Mouse (Mus musculus) liver, embryonic 13.5 days (tissue): ENCODE results near the gene Prkar1b. TPM values are rescaled to one million over a fixed set of nuclear protein-coding genes. Genes with fewer than 3 reads are reported as not detected.
A peak's percentile ranks its signal among the peaks of the same experiment; 100 is the strongest.

ENCODE experiments used
- ATAC-seq: fragments of 200-750 bp; cut with Nextera tagmentation; 2 replicates; pipeline ENCODE4 v1.8.0; 2017; ENCODE audit warnings: low read depth, mild to moderate bottlenecking, moderate number of reproducible peaks, moderate library complexity
- DNase-seq: peaks from one replicate; pipeline ENCODE4 v3.0.0; 2022
- H3K27ac ChIP-seq: fragments of 300-500 bp; sonication (generic); 2 replicates; pipeline ENCODE4 v1.5.1; 2015; ENCODE audit warnings: moderate library complexity, mild to moderate bottlenecking, inconsistent platforms
- H3K27me3 ChIP-seq: fragments of 300-500 bp; sonication (generic); 2 replicates; pipeline ENCODE4 v1.6.1; 2015; ENCODE audit warnings: mild to moderate bottlenecking, inconsistent platforms
- H3K36me3 ChIP-seq: fragments of 300-500 bp; sonication (generic); 2 replicates; pipeline ENCODE4 v1.6.1; 2015; ENCODE audit warnings: mild to moderate bottlenecking, inconsistent platforms
- H3K4me1 ChIP-seq: fragments of 300-500 bp; sonication (generic); replicated peaks from 2 replicates; pipeline ENCODE4 v1.6.1; 2015; ENCODE audit warnings: inconsistent platforms
- H3K4me2 ChIP-seq: fragments of 300-500 bp; sonication (generic); 2 replicates; pipeline ENCODE4 v1.6.1; 2015; ENCODE audit warnings: inconsistent platforms, mild to moderate bottlenecking, moderate library complexity
- H3K4me3 ChIP-seq: fragments of 300-500 bp; sonication (generic); replicated peaks from 2 replicates; pipeline ENCODE4 v1.5.1; 2015; ENCODE audit warnings: mild to moderate bottlenecking, inconsistent platforms
- H3K9ac ChIP-seq: fragments of 300-500 bp; sonication (generic); 2 replicates; pipeline ENCODE4 v1.6.1; 2015; ENCODE audit warnings: mild to moderate bottlenecking, inconsistent platforms
- H3K9me3 ChIP-seq: fragments of 300-500 bp; sonication (generic); replicated peaks from 2 replicates; pipeline ENCODE4 v1.6.1; 2016; ENCODE audit warnings: inconsistent platforms
- WGBS: fragments of 180-500 bp; shearing (Covaris S2); methylation state at CpG from one replicate; pipeline ENCODE4 v1.1.7; 2015; ENCODE audit not compliant: insufficient replicate concordance; 5-methylcytosine and 5-hydroxymethylcytosine counted together
- polyA plus RNA-seq: library from polyadenylated mRNA; unstranded; fragments of >200 nt; fragmentation: Nextera tagmentation; extraction: Ambion mirVana; gene quantifications from 2 replicates; pipeline ENCODE4 v1.2.1, GENCODE M21; 2015

Gene Prkar1b
- polyA plus RNA-seq, 1 experiment from 2014 or later: 2.6 TPM

DNA sequence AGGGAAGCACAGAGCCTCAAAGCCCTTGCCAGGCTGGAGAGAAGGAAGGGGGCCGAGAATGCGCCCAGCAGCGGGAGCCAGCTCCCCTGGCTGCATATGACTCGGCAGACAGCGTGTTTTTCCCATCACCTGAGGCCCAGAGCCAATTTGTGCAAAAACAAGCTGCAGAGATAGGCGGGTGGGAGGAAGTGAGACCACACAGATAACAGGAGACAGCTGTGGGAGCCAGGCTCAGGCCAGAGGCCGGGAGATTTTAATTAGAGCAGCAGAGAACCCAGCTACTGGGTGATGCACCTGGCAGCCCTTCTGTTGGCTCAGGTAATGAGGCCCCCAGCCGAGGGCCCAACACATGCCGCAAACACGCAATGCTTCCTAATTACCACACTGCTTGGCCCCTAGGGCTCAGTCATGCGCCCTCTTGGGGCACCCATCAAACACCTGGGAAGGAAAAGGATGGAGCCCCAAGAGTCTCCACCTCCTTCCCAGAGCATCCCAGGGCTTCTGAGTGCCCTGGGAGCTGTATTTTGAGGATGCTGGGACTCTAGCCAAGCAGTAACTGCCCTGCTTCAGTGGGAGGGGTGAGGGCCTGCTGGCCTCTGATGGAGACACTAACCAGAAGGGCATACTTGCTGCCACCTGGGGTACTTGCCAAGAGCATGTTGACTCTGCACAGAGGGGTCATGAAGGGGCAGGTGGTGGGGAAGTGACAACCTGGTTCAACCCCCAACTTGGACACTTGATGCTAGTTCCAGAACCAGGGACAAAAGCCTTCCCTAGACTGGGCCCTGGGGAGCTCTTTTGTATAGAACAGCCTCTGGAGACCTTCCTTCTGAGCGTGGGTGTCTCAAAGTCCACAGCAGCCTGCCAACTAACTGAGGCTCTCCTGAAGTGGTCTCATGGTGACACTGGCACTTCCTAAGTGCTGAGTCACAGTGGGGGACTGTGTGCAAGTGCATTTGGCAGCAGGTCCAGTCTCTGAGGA is 50.5 kb downstream of the Prkar1b start:
- H3K27ac ChIP-seq: no peak overlapping the region
- ATAC-seq: no peak
- H3K9ac ChIP-seq: no peak overlapping the region
- no peaks in the 10 kb centered on the region for H3K36me3 ChIP-seq
- no peak overlapping the region for H3K4me3 ChIP-seq
- 24% methylated on average over 12 of the region's 12 CpGs for WGBS
- no peak for DNase-seq
- no peaks in the 10 kb centered on the region for H3K9me3 ChIP-seq
- no peaks in the 10 kb centered on the region; the same call in 1 of the 2 replicates for H3K27me3 ChIP-seq
- H3K4me1 ChIP-seq: peaks cover 7% of the 10 kb centered on the region
- H3K4me2 ChIP-seq: no peak overlapping the region

DNA sequence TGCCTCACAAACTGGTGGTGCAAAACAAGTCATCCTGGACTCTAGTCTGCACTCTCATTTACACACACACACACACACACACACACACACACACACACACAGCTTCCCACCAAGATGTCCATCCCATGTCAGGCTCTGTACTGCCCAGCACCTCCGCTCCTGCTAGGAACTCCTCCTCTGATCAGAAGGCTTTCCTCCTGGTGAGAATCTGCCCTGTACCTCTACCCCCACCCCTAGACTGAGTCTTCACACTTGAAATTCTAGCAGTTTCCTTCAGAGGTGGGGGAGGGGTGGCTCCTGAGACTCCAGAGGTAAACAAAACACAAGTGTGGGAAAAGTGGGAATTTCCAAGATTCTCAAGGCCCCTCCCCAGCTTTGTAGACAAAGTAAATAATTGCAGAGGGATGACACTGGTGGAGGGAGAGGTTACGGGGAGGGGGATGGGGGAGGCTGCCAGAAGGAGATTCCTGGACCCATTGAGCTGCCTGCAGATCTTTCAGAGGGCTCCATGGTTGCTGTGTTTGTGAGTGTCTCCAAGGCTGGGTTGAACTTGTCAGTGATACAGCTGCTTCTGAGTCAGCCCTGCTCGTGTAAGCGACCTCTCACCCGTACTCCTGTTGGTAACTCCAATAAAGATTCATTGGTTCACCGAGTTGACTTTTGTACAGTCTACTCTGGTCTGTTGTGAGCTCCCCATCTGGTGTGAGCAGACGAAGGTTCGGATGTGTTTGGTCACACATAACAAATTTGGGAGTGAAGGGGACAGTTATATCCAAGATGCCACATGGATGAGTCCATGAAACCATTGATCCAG is 54.3 kb downstream of the Prkar1b start:
- no peak for DNase-seq
- Histone ChIP-seq H3K27me3 (peaks cover 3% of the 10 kb centered on the region; the same call in 1 of the 2 replicates), H3K36me3 (no peaks in the 10 kb centered on the region), H3K4me1 (peaks cover 7% of the 10 kb centered on the region), H3K9ac (no peak overlapping the region), H3K4me2 (no peak overlapping the region), H3K9me3 (no peaks in the 10 kb centered on the region), H3K4me3 (no peak overlapping the region), H3K27ac (no peak overlapping the region)
- ATAC-seq: no peak
- 57% methylated on average over 8 of the region's 8 CpGs for WGBS

DNA sequence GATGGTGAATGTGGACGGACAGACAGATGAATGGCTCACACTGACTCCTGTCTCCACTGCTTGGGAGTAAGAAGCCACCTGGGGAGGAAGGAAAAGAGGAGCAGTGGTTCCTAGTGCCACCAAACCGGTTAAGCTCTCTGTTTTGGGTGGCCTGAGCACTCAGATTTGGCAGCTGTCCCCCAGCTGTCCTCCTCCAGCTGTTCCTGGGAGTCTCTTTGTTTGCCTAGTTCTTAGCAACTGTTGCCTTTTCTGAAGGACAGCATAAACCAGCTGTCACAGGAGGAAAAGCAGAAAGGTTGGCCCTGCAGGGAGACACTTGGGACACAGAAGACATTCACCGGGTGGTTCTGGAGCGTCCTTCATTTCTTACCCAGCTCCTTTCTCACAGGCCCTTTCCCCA is 56.3 kb downstream of the Prkar1b start:
- no peak overlapping the region for H3K27ac ChIP-seq
- peaks cover 3% of the 10 kb centered on the region; the same call in 1 of the 2 replicates for H3K27me3 ChIP-seq
- no peaks in the 10 kb centered on the region for H3K4me1 ChIP-seq
- H3K4me3 ChIP-seq: no peak overlapping the region
- no peak overlapping the region for H3K9ac ChIP-seq
- DNase-seq (no peak), ATAC-seq (no peak)
- no peaks in the 10 kb centered on the region for H3K36me3 ChIP-seq
- 61% methylated on average over 4 of the region's 4 CpGs for WGBS
- no peak overlapping the region for H3K4me2 ChIP-seq
- H3K9me3 ChIP-seq: no peaks in the 10 kb centered on the region

DNA sequence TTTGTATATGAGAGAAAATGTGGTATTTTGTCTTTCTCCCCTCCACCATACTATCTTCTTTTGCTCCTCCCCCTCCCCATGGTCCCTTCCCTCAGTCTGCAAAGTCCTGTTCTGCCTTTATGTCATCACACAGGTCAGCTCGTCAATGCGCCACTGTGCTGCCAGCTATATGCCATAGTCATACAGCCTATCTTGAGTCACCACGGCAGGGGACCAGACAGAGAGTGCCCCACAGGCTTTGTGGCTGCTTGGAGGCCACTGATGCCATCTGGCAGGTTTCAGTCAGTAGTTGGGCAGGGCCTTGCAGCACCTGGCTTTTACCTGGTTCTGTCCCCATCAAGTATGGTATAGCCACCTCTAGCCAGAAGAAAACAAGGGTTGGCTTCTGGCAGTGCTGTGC is 58.1 kb downstream of the Prkar1b start:
- WGBS: 55% methylated on average over 3 of the region's 3 CpGs
- H3K9me3 ChIP-seq: no peaks in the 10 kb centered on the region
- no peaks in the 10 kb centered on the region for H3K4me1 ChIP-seq

DNA sequence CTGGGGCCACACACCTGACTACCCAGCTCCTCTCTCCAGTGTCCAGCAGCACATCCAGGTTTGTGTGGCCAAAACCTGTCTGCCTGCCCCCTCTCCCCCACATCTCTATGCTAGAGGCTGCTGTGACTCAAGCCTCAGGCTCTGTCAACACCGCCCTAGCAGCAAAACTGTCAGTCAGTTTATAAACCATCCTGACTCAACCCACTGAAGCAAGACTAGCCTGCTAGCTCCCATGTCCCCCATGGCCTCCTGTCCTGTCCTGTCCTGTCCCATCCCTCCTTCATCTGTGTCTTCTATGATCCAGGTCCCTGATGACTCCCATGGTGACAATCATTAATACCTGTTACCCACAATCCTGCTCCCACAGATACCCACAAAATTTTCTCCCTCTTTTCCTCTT is 59.6 kb downstream of the Prkar1b start:
- ATAC-seq: no peak
- H3K4me3 ChIP-seq: no peak overlapping the region
- H3K9ac ChIP-seq: no peak overlapping the region
- WGBS: 47% methylated on average over 1 of the region's 1 CpGs
- H3K36me3 ChIP-seq: no peaks in the 10 kb centered on the region
- H3K4me1 ChIP-seq: no peaks in the 10 kb centered on the region
- no peak overlapping the region for H3K27ac ChIP-seq
- H3K27me3 ChIP-seq: 0 out of 2 replicates have a peak, but pooled peaks cover 3% of the 10 kb centered on the region
- H3K9me3 ChIP-seq: no peaks in the 10 kb centered on the region
- H3K4me2 ChIP-seq: no peak overlapping the region
- DNase-seq: no peak

More for the DNA sequence above, 58.1 kb downstream of the Prkar1b start:
- Histone ChIP-seq H3K36me3 (no peaks in the 10 kb centered on the region), H3K4me3 (no peak overlapping the region), H3K4me2 (no peak overlapping the region), H3K27me3 (peaks cover 3% of the 10 kb centered on the region; the same call in 1 of the 2 replicates), H3K27ac (no peak overlapping the region), H3K9ac (no peak overlapping the region)
- ATAC-seq (no peak), DNase-seq (no peak)

DNA sequence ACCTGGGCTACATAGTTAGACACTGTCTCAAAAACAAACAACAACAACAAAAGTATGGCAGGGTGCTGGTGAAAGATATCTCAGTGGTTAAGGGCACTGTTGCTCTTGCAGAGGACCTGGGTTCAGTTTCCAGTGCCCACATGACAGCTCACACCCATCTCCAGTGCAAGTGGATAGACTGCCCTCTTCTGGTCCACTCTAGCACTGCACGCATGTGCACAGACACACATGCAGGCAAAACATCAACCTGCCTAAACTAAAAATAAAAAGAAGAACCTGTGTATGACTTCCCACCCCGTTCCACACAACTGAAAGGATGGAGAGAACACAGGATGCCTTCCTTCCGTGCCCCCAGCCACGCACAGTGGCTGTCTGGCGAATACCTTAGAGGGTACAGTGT is 61.6 kb downstream of the Prkar1b start:
- 0 out of 2 replicates have a peak, but pooled peaks cover 3% of the 10 kb centered on the region for H3K27me3 ChIP-seq
- H3K9ac ChIP-seq: no peak overlapping the region
- no peaks in the 10 kb centered on the region for H3K9me3 ChIP-seq
- WGBS: 67% methylated on average over 5 of the region's 5 CpGs
- H3K4me3 ChIP-seq: no peak overlapping the region
- no peak overlapping the region for H3K4me2 ChIP-seq
- no peak for ATAC-seq
- DNase-seq: peak; percentile 8
- H3K27ac ChIP-seq: no peak overlapping the region
- H3K4me1 ChIP-seq: no peaks in the 10 kb centered on the region
- H3K36me3 ChIP-seq: no peaks in the 10 kb centered on the region

DNA sequence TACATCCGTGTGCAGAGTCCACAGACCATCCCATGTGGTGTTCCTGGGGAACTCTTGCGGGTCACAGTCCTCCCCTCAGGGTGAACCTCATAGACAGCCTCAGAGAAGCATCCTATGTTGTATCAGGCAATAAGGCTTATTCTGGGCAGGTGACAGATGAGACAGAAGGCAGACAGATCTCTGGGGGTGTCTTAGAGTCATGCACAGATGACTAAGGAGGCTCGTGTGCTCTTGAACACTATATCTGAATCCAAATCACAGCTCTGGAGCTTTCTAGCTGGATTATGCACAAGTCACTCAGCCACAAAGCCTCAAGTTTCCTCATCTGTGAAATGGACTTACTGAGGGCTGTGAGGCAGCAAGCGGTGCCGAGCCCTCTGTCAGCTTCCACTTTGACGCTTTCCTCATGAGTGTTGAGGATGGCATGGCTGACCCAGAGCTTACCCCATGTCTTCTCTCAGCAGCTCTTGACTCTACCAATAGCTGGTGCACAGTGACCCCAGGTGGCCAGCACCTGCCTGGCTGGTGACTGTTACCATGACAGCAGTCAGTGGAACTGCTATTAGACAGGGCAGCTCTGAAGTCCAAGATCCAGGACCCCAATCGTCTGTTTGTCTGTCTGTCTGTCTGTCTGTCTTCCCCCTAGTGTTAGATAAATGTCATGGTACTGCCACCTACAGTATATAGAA is 64.8 kb downstream of the Prkar1b start:
- H3K4me1 ChIP-seq: 0 out of 2 replicates have a peak, but pooled peaks cover 5% of the 10 kb centered on the region
- no peaks in the 10 kb centered on the region for H3K36me3 ChIP-seq
- no peak overlapping the region for H3K4me2 ChIP-seq
- DNase-seq (no peak), ATAC-seq (no peak)
- H3K4me3 ChIP-seq: no peak overlapping the region
- H3K27me3 ChIP-seq: no peaks in the 10 kb centered on the region
- H3K9me3 ChIP-seq: no peaks in the 10 kb centered on the region
- 58% methylated on average over 7 of the region's 7 CpGs for WGBS
- H3K9ac ChIP-seq: no peak overlapping the region
- no peak overlapping the region for H3K27ac ChIP-seq

DNA sequence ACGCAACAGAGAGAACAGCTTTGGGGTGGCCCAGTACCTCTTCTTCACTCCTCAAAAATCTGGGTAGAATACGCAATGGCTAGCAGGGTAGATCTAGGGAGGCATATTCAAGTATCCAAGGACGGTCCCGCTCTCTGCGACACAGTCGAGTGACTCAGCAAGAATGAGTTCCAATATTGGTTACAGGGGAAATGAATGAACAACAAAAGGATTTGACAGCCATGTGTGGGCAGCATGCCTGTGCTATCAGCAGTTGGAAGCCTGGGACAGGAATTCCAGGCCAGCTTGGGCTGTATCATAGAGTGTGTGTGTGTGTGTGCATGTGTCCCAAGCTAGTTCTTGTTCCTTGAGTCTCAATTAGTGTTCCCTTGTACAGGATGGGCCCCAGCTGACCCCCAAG is 65.5 kb downstream of the Prkar1b start:
- H3K4me2 ChIP-seq: no peak overlapping the region
- H3K27me3 ChIP-seq: no peaks in the 10 kb centered on the region
- H3K4me3 ChIP-seq: no peak overlapping the region
- H3K36me3 ChIP-seq: no peaks in the 10 kb centered on the region
- ATAC-seq: no peak
- no peak for DNase-seq
- WGBS: 52% methylated on average over 6 of the region's 6 CpGs
- no peak overlapping the region for H3K27ac ChIP-seq
- H3K4me1 ChIP-seq: 0 out of 2 replicates have a peak, but pooled peaks cover 5% of the 10 kb centered on the region
- H3K9ac ChIP-seq: no peak overlapping the region
- H3K9me3 ChIP-seq: no peaks in the 10 kb centered on the region

DNA sequence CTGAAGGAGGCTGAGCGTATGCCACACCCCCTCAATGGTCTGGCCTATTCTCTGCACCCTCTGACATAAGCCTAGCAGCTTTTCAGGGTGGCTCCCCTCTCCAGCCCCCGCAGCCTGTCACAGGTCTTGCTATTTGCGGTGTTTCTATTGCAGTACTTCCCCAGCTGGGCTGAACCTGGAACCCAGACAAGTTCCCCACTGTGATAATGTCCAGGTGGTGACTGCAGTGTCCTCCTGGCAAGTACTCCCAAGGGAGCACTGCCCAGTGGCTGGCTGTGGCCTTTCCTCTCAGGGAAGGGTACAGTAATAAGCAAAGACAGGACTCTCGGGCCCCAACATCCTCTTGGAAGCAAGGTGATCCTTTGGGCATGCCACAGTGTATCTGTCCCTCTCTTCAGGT is 66.0 kb downstream of the Prkar1b start:
- ATAC-seq (no peak), DNase-seq (no peak)
- Histone ChIP-seq H3K36me3 (no peaks in the 10 kb centered on the region), H3K9ac (no peak overlapping the region), H3K4me2 (no peak overlapping the region), H3K9me3 (no peaks in the 10 kb centered on the region), H3K4me3 (no peak overlapping the region), H3K27me3 (no peaks in the 10 kb centered on the region), H3K27ac (no peak overlapping the region), H3K4me1 (0 out of 2 replicates have a peak, but pooled peaks cover 5% of the 10 kb centered on the region)
- 58% methylated on average over 4 of the region's 4 CpGs for WGBS

DNA sequence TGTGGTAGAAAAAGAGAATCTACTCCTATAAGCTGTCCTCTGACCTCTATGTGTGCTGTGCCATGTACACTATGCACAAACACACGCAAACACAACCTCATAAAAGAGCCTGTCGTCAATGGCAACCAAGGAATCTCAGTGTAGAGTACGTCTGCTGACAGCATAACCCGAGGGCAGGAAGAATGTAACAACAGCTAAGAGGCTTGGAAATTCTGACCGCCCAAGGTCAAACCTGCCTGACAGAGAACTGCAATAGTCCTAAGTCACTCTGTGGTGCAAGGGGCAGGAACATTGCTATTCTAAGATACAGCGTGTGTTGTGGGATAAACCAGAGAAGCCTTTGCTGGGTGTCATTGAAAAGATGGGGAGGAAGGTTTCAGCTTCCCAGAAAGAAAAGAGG is 68.4 kb downstream of the Prkar1b start:
- ATAC-seq (no peak), DNase-seq (no peak)
- Histone ChIP-seq H3K9me3 (no peaks in the 10 kb centered on the region), H3K27me3 (no peaks in the 10 kb centered on the region), H3K36me3 (no peaks in the 10 kb centered on the region), H3K9ac (no peak overlapping the region), H3K27ac (no peak overlapping the region), H3K4me1 (0 out of 2 replicates have a peak, but pooled peaks cover 5% of the 10 kb centered on the region), H3K4me3 (no peak overlapping the region), H3K4me2 (no peak overlapping the region)
- 32% methylated on average over 6 of the region's 6 CpGs for WGBS

DNA sequence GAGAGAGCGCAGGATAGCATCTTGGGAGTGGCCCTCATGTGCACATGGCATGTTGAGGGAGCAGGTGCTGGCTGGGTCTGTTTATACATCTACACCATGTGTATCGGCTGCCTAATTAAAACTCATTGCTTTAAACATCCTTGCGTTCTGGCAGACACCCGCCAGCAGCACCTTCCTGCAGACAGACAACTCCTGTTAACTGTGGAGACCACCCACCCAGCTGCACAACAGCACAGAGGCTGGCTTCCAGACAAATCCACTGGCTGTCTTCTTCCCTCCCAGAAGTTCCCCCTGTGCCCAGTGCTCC is 71.7 kb downstream of the Prkar1b start:
- no peak for ATAC-seq
- Histone ChIP-seq H3K27me3 (no peaks in the 10 kb centered on the region), H3K9me3 (no peaks in the 10 kb centered on the region), H3K4me1 (0 out of 2 replicates have a peak, but pooled peaks cover 5% of the 10 kb centered on the region), H3K36me3 (no peaks in the 10 kb centered on the region), H3K9ac (no peak overlapping the region), H3K4me2 (no peak overlapping the region), H3K27ac (no peak overlapping the region), H3K4me3 (no peak overlapping the region)
- no peak for DNase-seq
- WGBS: 51% methylated on average over 4 of the region's 4 CpGs
